In genomic region chr11:88482236-88482635, GRCm38 (mm10) we compare ENCODE assay signal across 11 mouse cellular contexts.
DNase-seq lines count a peak whose midpoint lies in the region; ATAC-seq lines count a peak whose summit lies in the region.
"Had no signal": no experiment of that assay in that cellular context is flagged by ENCODE, and none has a peak within 500 bp of the region (broad histone marks: within the 10 kb centered on the region; RNA-seq: fewer than 3 reads in every experiment).

No protein-coding gene starts in this region.

- peak overlapping the region; percentile 63 for H3K9ac ChIP-seq in midbrain, embryonic 11.5 days (ENCODE audit: low read length)
- H3K9ac ChIP-seq: lung, embryonic 14.5 days had no signal

- H3K4me2 ChIP-seq in midbrain, embryonic 11.5 days, result peak overlapping the region; percentile 39

- peaks cover 5% of the 10 kb centered on the region; the same call in 1 of the 2 replicates for H3K36me3 ChIP-seq in midbrain, embryonic 11.5 days (ENCODE audit: control insufficient read depth, insufficient read depth, low read length)

- H3K9me3 ChIP-seq in midbrain, embryonic 11.5 days (ENCODE audit: control insufficient read depth, low read length), result no peaks in the 10 kb centered on the region

- peaks cover 77% of the 10 kb centered on the region for H3K4me1 ChIP-seq in midbrain, embryonic 11.5 days (ENCODE audit: control insufficient read depth, insufficient read depth, low read length)

- H3K27me3 ChIP-seq in midbrain, embryonic 11.5 days (ENCODE audit: control insufficient read depth, insufficient read depth, low read length), result no peaks in the 10 kb centered on the region

- ATAC-seq in midbrain, embryonic 11.5 days (ENCODE audit: low FRiP score), result peak; percentile 56
- no peak for ATAC-seq in granulocyte monocyte progenitor cell, adult 5-6 weeks (replicated peaks; ENCODE audit: poor library complexity, severe bottlenecking)

- peak overlapping the region; percentile 99 for H3K27ac ChIP-seq in midbrain, embryonic 11.5 days (ENCODE audit: low read depth, low read length)

- WGBS in midbrain, embryonic 11.5 days, result 16% methylated on average over 6 of the region's 6 CpGs

- no peak overlapping the region for H3K4me3 ChIP-seq in midbrain, embryonic 11.5 days (ENCODE audit: low read depth, low read length)

- peak; percentile 44 for DNase-seq in embryo, embryonic 10 days (ENCODE audit: low spot score)
- no peak for DNase-seq in embryo, embryonic 9.5 days (ENCODE audit: extremely low spot score)
- DNase-seq in right cerebral cortex, postnatal 25 days, result peak; percentile 7
- no peak for DNase-seq in right cerebral cortex, postnatal 4 days
- DNase-seq in midbrain, embryonic 11.5 days (ENCODE audit: low spot score, missing footprints), result no peak
- DNase-seq in lung, postnatal 10 days, result no peak
- DNase-seq in kidney, postnatal 25 days, result no peak
- DNase-seq: adrenal gland, adult 2 months; heart, adult 18-20 months had no signal

Comparison
In these comparisons a context has a peak if more than half of its experiments do, and no peak if none do; other contexts are left out.
1. DNase-seq: peak in embryo, embryonic 10 days (single experiment) and right cerebral cortex, postnatal 25 days (single experiment); none in embryo, embryonic 9.5 days (single experiment), right cerebral cortex, postnatal 4 days (single experiment), midbrain, embryonic 11.5 days (single experiment), lung, postnatal 10 days (single experiment) and kidney, postnatal 25 days (0 of 2).